Mouse (Mus musculus) gastrocnemius, adult 18-20 months (tissue): ENCODE results near the gene Zfp445. TPM values are rescaled to one million over a fixed set of nuclear protein-coding genes. Genes with fewer than 3 reads are reported as not detected.
"Not testable (repeated sequence)": the region's sequence is repeated elsewhere in the genome, so short reads cannot be mapped to it uniquely, and the experiment has no call there.

Experiments
- DNase-seq: peaks from one replicate; pipeline ENCODE4 v3.0.0; 2021; ENCODE audit warnings: low spot score
- long read RNA-seq, 2 experiments: library from polyadenylated mRNA; stranded (forward); transcript quantifications; one replicate each; pipeline ENCODE4 v2.0.0; 2021
- total RNA-seq, 2 experiments: library from RNA; stranded (reverse); gene quantifications; 2 replicates each; pipeline ENCODE4 v1.2.3; 2021

The Zfp445 gene
- 10 to 100 TPM; 34.8 to 35.6 TPM for total RNA-seq
- long read RNA-seq, experiment 1, partial matches to known transcripts: 0 of 16 reads
- long read RNA-seq, experiment 1, other reads (novel, unspliced or antisense): 16 of 16 reads
- long read RNA-seq, experiment 2, full-length matches to known transcripts: 1 of 10 reads
- long read RNA-seq, experiment 2, partial matches to known transcripts: 0 of 10 reads
- long read RNA-seq, experiment 2, other reads (novel, unspliced or antisense): 9 of 10 reads

DNA sequence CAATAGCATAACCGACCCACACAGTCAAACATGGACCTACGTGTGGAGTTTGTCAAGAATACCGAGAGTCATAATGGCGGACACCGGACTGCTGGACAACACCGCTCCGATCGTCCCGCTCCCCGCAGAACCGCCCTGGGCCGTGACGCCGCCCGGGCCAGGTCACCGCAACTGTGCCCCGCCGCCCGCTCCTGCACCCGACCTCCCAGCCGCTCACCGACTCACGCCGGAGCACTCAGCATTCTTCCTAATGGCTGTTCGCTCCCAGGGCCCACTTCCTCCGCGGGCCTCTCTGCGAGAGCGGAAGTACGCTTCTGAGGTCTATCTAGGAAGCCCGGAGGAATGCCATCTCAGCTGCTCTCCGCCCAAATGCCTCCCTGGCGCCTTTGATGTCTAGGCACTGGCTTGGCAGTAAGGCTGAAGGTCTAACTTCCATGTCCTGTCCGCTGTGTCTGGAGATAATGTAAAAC is at the start of gene Zfp445:
Zfp445 (minus strand) TSS at position 310 of the 470 bp plus-strand sequence.
- peak; percentile 76 for DNase-seq

DNA sequence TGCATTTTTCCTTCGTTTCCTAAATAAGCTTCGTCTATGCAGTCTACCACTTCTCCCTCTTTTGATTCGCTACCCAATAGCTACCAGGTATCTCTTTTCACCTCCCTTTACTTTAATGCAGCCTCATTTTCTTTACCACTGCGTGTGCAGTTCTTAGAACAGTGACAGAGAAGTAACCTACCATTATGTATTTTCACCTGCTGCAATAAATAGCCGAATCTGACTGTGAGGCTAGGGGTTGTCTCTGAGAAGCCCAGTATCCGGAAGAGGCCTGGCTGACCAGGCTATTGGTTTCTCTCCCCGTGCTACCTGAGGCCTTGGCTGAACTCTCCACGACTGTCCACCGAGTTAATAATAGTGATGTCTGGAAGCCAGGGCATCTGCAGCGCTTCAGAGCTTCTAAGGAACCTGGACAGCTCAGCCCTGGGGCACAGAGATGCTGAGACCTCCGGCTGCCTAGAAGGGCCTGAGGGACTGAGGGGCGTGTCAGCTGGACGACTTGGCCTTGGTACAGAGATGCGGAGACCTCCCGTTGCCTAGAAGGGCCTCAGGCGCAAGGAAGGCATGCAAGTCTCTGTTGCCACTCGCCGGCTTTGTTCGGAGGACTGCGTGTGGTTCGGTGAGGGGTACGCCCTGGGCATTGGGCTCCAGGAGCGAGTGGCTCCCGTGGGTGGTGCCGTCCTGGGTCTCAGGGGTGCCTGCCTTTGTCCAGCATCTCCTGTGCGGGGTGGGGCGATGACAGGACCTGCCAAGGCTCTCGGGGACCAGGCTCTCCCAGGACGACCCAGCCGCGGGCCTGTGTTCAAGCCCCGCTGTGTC is 37.1 kb upstream of the Zfp445 start:
- DNase-seq: peak; percentile 27

DNA sequence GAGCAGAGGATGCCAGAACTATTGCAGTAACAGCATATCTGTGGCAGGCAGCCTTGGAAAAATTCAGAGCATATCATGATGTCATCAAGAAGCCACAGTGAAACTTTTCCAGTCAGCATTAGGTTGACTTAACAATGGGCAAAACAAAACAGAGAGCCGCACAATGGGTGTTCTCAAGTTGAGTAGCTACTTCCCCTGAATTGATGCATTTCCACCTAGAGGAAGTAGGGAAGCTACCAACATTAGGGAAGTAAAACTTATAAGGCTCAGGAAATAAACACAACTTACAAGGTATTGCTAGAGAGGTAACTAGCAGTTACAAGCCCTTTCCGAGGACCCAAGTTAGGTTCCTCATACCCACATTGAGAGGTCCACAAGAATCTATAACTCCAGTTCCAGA is 35.2 kb upstream of the Zfp445 start:
- no peak for DNase-seq

DNA sequence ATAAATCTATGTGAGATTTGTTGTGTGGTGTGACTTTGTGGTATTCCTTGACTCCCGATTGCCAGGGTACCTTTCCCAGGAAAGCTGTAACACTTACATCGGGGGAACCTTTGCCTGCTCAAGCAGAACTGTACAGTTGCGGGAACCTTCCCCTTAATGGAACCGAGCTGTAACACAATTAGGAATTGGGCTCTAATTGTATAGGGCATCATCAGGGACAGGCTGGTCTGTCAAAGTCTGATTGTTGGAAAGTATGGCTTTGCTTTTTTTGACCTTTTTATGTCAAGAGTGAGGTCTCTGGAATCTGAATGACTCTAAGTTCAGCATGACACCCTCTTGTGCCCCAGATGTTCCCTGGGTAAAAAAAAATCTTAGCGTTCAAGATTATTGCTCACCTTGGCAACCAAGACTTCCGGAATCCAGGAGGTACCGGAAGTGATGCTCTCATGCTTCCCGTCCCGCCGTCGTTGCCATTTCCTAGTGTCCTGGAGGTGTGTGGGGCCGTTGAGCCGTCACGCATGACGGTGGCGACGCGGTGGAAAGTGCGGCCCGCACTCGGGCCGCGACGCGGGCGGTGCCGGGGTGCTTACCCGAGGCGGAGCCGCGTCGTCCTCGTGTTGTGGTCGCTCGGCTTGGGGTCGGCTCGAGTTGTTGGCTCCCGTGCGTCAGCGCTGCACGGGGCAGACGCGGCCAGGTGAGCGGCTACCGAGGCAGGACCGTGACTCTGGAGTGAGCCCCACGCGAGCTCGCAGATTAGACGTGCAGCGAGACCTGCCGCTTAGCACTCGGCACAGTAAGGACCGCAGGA is 20.8 kb upstream of the Zfp445 start:
- peak; percentile 54 for DNase-seq

DNA sequence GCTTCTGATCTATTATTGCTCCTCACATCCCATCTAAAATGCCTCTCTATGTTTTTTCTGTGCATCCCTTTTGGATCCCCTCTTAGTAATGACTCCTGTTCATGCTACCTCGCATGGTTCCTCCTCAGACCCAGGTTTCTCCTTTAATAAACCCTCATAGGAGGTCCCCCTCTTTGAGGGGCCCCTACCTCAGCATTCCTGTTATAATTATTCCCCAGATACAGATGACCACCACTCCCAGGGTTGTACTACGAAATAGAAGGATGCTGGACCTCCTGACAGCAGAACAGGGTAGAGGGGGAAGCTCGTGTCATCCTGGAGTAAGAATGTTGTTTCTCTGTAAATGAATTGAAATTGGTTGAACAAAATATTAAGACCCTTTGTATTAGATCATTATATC is 19.6 kb upstream of the Zfp445 start, which contains the start of gene Zkscan7:
Zkscan7 (plus strand) TSS at position 301 of the 400 bp plus-strand sequence.
- no peak for DNase-seq

DNA sequence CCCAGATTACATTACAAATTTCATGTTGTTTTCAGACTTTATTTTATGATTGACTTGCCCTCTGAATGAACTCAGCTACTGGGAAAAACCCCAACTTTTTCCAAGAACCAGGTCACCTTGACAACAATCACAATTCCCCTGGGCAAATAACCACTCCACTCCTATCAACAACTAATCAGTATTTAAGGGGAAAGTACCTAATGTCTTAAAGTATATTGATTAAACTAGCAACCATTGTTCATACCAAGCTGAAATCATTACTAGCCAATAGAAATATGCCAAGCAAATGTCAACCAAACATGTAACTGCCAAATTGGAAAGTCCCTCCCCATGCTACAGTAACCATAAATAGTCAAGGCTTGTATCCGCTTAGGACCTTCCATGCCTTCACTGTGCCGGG is 9.3 kb upstream of the Zfp445 start:
- DNase-seq: no peak

DNA sequence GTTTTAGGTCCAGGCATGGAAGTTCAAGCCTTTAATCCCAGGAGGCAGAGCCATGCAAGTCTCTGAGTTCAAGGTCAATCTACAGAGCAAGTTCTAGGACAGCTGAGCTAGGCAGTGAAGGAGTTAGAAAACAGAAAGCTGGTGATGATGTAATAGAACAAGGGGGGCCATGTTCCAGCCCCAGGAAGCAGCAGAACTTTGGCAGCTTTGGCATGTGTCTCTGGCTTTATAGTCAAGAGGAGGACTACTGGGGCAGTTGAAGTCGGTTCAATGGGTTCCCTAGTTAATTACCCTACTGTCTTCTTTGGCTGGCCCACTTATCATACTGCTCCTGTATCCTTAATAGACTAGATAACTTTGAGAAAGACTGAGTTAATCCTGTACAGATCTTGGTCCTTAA is 8.8 kb upstream of the Zfp445 start:
- DNase-seq: no peak

DNA sequence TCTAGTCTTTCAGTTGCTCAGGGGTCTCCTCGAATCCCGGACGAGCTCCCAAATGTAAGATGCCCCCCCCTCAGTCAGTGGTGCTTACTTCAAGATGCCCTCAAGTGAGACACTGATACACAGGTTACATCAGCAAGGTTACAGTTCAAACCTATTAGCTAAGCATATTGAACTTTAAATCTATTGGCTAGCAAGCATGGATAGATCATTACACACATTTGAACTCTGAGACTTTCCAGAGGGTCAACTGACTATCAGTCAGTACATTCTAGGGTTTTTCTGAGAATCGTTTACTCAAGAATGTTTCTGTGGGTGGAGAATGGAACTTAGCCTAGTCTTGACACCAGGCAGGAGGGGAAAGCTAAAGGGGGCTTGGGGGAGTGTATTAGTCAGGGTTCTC is 6.8 kb upstream of the Zfp445 start:
- DNase-seq: no peak

DNA sequence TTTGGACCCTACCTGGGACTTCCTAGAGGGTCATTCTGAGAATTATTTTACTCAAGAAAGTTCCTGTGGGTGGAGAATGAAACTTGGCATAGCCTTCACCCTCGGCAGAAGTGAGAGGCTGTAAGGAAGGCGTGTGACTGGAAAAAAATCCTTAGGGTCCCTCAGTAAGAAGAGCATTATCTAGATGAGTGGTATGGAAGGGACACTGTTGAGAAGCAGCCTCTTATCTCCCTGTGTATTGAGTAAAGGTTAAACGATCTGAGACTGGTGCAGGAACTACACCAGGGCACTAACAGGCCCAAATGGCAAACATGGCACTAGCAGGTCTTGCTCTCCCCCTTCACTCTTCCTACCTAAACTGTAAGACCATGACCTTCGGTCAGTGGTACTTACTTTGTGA is 386 bp upstream of the Zfp445 start:
- no peak for DNase-seq

DNA sequence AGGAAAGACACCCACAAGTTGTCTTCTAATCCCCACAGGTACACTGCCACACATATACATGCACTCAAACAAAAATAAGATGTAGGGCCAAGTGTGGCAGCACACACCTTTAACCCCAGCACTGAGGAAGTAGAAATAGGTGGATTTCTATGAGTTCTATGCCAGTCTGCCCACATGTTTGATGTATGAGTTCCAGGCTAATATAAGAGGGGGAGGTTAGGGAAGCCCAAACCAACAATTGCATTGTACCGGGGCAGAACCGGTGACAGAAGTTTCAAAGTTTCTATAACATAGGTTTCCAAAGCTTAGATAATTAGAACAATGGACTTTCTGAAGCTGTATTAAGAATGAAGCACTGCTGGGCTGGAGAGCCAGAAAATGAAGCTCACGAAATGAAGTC is 958 bp downstream of the Zfp445 start:
- no peak for DNase-seq

DNA sequence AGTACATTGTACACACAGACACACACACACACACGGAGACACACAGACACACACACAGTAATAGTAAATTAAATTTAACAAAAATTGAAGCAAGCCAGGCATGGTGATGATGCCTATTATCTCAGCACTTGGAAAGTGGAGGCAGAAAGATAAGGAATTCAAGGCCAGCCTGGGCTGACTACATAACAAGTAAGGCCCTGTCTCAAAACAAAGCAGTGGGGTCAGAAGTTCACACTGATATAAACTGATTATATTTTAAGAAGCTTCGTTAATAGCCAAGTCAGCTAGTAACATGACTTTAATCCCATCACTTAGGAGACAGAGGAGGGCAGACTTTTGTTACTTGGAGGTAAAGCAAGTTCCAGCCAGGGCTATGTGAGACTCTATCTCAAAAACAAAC is 2.1 kb downstream of the Zfp445 start:
- DNase-seq: no peak

DNA sequence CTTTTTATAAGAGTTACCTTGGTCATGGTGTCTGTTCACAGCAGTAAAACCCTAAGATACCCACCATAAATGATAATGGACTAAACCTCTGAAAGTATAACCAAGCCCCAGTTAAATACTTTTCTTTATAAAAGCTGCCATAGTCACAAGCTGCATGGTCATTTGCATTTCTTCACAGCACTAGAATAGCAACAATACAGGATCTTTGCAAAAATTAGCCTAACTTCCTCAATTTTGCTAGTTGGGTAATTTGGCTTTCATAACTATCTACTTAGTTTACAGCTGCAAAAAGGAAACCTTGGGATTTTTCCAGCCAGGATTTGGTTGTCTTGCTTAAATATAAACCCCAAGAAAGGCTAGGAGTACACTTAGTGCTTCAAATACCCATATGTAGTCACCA is 5.1 kb downstream of the Zfp445 start:
- DNase-seq: no peak

DNA sequence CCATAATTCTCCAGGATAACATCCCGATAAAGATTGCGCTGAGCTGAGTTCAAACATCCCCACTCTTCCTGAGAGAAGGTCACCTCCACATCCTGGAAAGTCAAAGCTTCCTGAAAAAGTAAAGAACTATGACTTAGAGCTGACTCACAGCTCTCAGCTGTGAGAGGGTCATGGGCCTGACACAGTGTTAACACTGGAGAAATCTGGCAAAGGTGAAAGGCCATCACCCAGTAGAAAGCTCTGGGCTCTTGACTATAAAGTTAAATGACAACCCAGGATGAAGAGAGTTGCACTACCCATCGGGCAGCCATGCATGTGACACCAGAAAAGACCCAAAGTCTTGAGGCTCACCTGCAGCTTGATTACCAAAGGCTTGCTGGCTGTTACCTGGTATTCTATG is 9.1 kb downstream of the Zfp445 start:
- DNase-seq: no peak

DNA sequence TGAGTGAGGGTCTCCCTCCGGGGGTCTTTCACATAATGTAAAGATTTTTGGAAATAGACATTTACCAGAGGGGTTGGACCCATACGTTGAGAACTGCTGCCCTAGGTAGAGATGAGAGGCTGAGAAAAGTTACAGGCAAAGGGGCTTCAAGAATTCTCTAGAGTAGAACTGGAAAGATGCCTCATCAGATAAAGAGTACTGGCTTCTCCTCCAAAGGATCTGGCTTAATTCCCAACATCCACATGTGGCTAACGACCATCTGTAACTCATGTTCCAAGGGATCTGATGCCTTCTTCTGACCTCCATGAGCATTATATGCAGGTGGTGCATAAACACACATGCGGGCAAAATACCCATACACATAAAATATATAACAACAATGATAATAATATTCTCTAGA is 10.2 kb downstream of the Zfp445 start:
- no peak for DNase-seq

DNA sequence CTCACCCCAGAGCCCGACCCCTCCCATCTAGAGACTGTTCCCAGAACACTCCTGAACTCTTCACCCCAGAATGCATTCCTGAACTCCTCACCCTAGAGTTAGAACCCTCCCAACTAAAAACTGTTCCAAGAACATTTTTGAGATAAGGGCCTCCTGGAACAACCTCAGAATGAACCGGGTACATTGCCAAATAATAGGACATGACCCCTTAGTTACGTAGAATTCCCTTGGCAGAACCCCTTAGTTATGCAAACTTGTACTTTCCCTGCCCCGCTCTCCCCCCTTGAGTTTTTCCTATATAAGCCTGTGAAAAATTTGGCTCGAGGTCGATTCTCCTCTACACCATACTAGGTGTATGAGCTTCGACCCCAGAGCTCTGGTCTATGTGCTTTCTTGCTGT is 10.7 kb downstream of the Zfp445 start:
- not testable (repeated sequence) for DNase-seq

DNA sequence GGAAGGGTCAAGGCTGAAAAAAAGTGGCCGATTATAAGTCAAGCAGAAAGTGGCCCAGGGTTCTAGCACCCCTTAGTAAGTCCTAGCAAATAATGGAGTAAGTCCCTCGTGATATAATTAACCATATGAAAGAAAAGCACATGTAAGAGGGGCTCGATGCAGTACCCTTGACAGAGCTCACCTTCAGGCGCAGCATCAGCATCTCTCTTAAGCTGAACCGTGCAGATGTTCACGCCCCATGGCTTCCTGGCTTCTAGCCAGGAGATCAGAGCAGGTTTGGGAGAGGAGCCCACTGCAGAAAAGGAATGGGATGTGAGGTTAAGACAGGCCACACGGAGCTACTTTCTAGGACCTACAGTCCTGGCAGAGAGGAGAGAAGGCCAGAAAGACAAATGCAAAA is 11.3 kb downstream of the Zfp445 start:
- no peak for DNase-seq

DNA sequence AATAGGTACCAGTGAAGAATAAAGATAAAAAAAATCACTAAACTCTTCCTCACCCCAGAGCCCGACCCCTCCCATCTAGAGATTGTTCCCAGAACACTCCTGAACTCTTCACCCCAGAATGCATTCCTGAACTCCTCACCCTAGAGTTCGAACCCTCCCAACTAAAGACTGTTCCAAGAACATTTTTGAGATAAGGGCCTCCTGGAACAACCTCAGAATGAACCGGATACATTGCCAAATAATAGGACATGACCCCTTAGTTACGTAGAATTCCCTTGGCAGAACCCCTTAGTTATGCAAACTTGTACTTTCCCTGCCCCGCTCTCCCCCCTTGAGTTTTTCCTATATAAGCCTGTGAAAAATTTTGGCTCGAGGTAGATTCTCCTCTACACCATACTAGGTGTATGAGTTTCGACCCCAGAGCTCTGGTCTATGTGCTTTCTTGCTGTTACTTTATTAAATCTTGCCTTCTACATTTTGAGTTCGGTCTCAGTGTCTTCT is 17.9 kb downstream of the Zfp445 start:
- not testable (repeated sequence) for DNase-seq

DNA sequence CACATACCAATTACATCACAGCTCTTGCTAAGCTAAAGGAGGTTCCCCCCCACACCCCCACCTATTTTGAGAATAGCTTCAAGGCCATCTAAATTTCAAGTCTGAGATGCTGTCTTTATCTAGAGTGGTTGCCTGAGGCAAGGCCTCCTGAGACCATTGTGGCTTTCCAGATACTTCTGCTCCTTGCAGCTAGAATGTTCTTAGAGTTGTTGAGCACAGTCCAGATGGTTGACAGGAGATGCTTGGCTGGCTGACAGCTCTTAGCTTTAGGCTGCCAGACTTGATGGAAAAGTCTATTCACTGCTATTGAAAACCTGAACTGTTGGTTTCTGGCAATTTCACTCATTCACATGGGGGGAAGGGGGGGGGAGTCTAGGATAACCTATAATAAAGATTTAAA is 19.6 kb downstream of the Zfp445 start:
- no peak for DNase-seq

DNA sequence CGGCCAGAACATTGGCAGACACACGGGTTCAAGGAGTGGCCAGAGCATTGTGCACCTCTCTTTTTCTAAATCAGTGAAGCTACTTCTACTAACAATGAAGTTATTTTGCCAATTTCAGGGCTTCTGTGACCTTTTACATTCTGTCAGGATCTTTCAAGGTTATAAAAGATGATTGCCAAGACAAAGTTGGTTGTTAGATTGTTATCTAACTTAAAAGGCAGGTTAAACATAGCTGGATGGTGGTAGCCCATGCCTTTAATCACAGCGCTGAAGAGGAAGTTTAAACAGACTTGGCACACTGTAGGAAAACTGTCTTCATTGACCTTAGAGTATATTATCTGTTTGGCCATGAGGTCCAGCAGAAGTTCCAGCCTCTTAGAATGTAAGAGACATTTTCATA is 20.2 kb downstream of the Zfp445 start:
- no peak for DNase-seq

DNA sequence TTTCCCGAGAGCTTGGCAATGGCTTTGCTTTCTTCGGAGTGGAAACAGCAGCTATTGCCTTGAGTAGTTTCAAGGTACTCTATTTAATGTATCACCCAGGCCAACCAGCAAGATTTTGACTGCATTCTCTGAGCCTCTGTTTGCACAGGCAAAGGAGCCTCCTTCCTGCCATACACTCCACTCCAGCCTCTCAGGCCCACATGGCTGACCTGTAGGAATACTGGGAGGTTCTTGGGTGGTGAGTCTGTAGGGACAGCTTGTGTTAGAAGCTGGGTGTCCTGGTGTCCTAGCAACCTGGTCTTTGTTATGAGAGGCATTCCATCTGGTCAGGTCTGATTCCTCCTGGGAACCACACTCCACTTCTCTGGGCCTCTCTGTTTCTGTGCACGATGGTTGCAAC is 22.0 kb downstream of the Zfp445 start, which contains the start of gene Gm35549:
Gm35549 (minus strand) TSS at position 276 of the 400 bp plus-strand sequence.
- no peak for DNase-seq

DNA sequence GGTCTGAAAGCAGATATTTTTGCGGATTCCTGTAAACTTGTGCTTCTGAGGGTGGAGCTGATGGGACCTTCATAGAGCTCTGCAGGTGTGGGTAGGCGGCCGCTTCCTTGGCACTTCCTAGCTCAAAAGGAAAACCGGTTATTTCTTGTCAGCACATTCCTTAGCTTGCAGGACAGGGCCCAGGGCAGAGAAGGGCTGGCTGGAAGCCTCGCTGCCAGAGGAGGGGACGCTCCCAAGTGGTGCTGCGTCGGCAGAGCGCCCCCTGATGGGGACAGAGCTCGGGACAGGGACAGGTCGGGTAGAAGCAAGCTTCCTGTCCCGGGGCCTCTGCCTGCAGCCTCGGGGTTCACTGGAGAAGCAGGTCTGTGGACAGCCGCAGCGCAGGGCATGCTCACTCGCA is 28.1 kb downstream of the Zfp445 start:
- DNase-seq: no peak

DNA sequence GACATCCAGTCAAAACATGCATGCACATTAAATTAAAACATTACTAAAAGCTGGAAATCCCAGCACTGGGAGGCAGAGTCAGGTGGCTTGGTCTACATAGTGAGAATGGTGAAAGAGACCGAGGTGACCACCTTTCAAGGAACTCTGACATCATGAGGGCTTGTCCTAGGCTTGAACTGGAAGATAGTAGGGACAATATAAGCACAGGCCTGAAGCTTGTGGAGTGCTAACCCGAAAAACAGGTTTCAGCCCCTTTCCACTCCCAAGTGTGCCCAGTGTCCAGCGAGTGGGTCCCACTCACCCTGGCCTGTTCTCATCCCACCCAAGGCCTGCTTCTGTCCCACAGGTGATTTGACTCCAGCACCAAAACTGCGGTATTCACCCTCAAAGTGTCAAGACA is 28.6 kb downstream of the Zfp445 start:
- no peak for DNase-seq
